Mouse (Mus musculus) heart, postnatal 36 days (tissue): Measurements from ENCODE around the gene Vmo1. TPM values are rescaled to one million over a fixed set of nuclear protein-coding genes. Genes with fewer than 3 reads are reported as not detected.
"Not testable (repeated sequence)": the region's sequence is repeated elsewhere in the genome, so short reads cannot be mapped to it uniquely, and the experiment has no call there.

ENCODE experiments used
- DNase-seq, 2 experiments: peaks; one replicate each; pipeline ENCODE4 v3.0.0; 2021 to 2022
- intact Hi-C: fragments of 180-260 bp; cut with DNase I; formaldehyde crosslinking; loops from one replicate; pipeline ENCODE4 v1.15.1; 2025
- total RNA-seq, 2 experiments: library from RNA; stranded (reverse); gene quantifications; 2 replicates each; pipeline ENCODE4 v1.2.3; 2021

Vmo1 gene
- total RNA-seq, 2 experiments from 2014 or later: not detected

- DNase-seq: no peak
- intact Hi-C loops: no loop called here
Measured at GRCm38 (mm10) chr11:70485498-70485897, 28.9 kb downstream of the Vmo1 start.

- no peak for DNase-seq
- intact Hi-C loops: no loop called here
Measured at GRCm38 (mm10) chr11:70474872-70475534, 39.4 kb downstream of the Vmo1 start.

GRCm38 (mm10) chr11:70473291-70473690 lies 41.1 kb downstream of the Vmo1 start:
- DNase-seq, intact Hi-C loops: not testable (repeated sequence)

- DNase-seq: no peak
- intact Hi-C loops: no loop called here
Measured at GRCm38 (mm10) chr11:70472716-70473115, 41.7 kb downstream of the Vmo1 start.

- intact Hi-C loops: no loop called here
- DNase-seq: no peak
Measured at GRCm38 (mm10) chr11:70469764-70470163, 44.7 kb downstream of the Vmo1 start.

GRCm38 (mm10) chr11:70467902-70468619 lies 46.4 kb downstream of the Vmo1 start:
- intact Hi-C loops: no loop called here
- DNase-seq: no peak

GRCm38 (mm10) chr11:70465824-70466223 lies 48.6 kb downstream of the Vmo1 start:
- intact Hi-C loops: no loop called here
- peak in 1 of 2 experiments; percentile 52 for DNase-seq

GRCm38 (mm10) chr11:70465211-70465610 lies 49.2 kb downstream of the Vmo1 start:
- intact Hi-C loops: no loop called here
- DNase-seq: no peak

GRCm38 (mm10) chr11:70463970-70464369 lies 50.4 kb downstream of the Vmo1 start:
- DNase-seq: no peak
- intact Hi-C loops: no loop called here

Other genes starting within 250 kb of the Vmo1 start
- gene Alox12e, start 192.0 kb downstream of the Vmo1 start, total RNA-seq: not detected
- gene Alox15, start 162.6 kb downstream of the Vmo1 start, total RNA-seq: 10 to 100 TPM in 1 of 2 experiments, 1 to 10 TPM in 1; 5.4 to 10.2 TPM
- 10 to 100 TPM; 19.4 to 22.1 TPM for gene Pelp1, start 104.6 kb downstream of the Vmo1 start, total RNA-seq
- 10 to 100 TPM; 14.8 to 15.4 TPM for gene Arrb2, start 82.0 kb downstream of the Vmo1 start, total RNA-seq
- gene Med11, start 62.7 kb downstream of the Vmo1 start, total RNA-seq: 1 to 10 TPM; 8.9 to 9.7 TPM
- gene Zmynd15, start 55.2 kb downstream of the Vmo1 start, total RNA-seq: 1 to 10 TPM; 1.8 to 2.2 TPM
- 10 to 100 TPM in 1 of 2 experiments, 1 to 10 TPM in 1; 9.6 to 10.9 TPM for gene Cxcl16, start 54.6 kb downstream of the Vmo1 start, total RNA-seq
- gene Tm4sf5, start 9.4 kb downstream of the Vmo1 start, total RNA-seq: 1 to 10 TPM in 1 of 2 experiments, under 1 TPM in 1; 0.70 to 1.3 TPM
- not detected for gene Gltpd2, start 4.6 kb upstream of the Vmo1 start, total RNA-seq
- gene Psmb6, start 10.8 kb upstream of the Vmo1 start, total RNA-seq: 100 to 1,000 TPM; 230 to 233 TPM
- not detected for gene Gm40193, start 18.3 kb upstream of the Vmo1 start, total RNA-seq
- gene Pld2, start 25.4 kb upstream of the Vmo1 start, total RNA-seq: 1 to 10 TPM; 6.3 to 6.5 TPM
- 10 to 100 TPM; 43.9 to 49.4 TPM for gene Mink1, start 48.3 kb upstream of the Vmo1 start, total RNA-seq
- gene 4930544D05Rik, start 101.2 kb upstream of the Vmo1 start, total RNA-seq: not detected
- not detected for gene Chrne, start 104.6 kb upstream of the Vmo1 start, total RNA-seq
- gene Gp1ba, start 124.5 kb upstream of the Vmo1 start, total RNA-seq: under 1 TPM; 0.16 to 0.17 TPM
- 10 to 100 TPM; 52.5 to 57.9 TPM for gene Rnf167, start 132.6 kb upstream of the Vmo1 start, total RNA-seq
- gene Slc25a11, start 132.9 kb upstream of the Vmo1 start, total RNA-seq: 100 to 1,000 TPM; 570 to 607 TPM
- gene Pfn1, start 140.0 kb upstream of the Vmo1 start, total RNA-seq: 100 to 1,000 TPM; 283 to 296 TPM
- 1,000 to 10,000 TPM; 1,887 to 1,957 TPM for gene Eno3, start 142.6 kb upstream of the Vmo1 start, total RNA-seq
- gene Spag7, start 154.8 kb upstream of the Vmo1 start, total RNA-seq: 10 to 100 TPM; 95.0 to 98.6 TPM
- gene Camta2, start 173.5 kb upstream of the Vmo1 start, total RNA-seq: 10 to 100 TPM; 39.2 to 39.6 TPM
- 1 to 10 TPM; 4.5 to 6.3 TPM for gene Inca1, start 185.5 kb upstream of the Vmo1 start, total RNA-seq
- gene Kif1c, start 185.9 kb upstream of the Vmo1 start, total RNA-seq: 100 to 1,000 TPM; 469 to 490 TPM
- gene Zfp3, start 249.6 kb upstream of the Vmo1 start, total RNA-seq: 1 to 10 TPM; 6.5 to 6.7 TPM